Mouse (Mus musculus) embryonic fibroblast, embryonic 13.5 days (primary cell): ENCODE measurements at regions not wholly inside any gene's neighbourhood (a gene's known extent, or its start where the extent isn't known, plus 50 kb on each side); places are given as distances from the start of the nearest gene placed in this dataset.

ENCODE experiments used
- CTCF ChIP-seq: IDR thresholded peaks from 2 replicates; pipeline ENCODE4 v1.5.1; 2011; ENCODE audit warnings: mild to moderate bottlenecking, control low read depth, low read length, moderate library complexity, borderline replicate concordance; ENCODE audit not compliant: insufficient read depth
- POLR2A ChIP-seq: IDR thresholded peaks from 2 replicates; pipeline ENCODE4 v1.6.1; 2011; ENCODE audit warnings: low read depth, mild to moderate bottlenecking, control low read depth, low read length, moderate library complexity

DNA sequence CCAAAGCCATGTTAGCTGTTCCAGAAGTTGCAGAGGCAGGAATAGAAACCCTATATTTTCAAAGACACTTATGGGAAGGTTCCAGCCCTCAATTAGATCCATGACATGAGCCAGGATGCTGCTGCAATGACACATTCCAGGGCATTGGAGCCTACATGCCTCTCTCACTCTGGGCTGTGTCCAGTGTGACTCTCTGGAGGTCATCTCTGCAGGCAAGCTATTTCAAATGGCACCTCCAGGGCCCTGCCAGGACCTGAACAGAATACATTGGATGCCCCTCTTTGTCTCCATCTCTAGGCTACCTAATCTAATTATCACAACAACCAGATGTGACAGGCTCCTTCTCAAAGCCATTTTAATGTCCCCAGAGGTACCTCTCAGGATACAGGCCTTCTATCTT is 1478.7 kb upstream of the Gm6569 start:
- TF ChIP-seq CTCF (no peak), POLR2A (no peak)
